Mouse (Mus musculus): ENCODE results near the gene Dhcr7.

The Dhcr7 gene

GRCm38 (mm10) chr7:143822375-143823265, at the start of gene Dhcr7, which contains the start of gene Nadsyn1:
Gene Dhcr7, plus strand, starts transcription at chr7:143823145.
Gene Nadsyn1, minus strand, starts transcription at chr7:143822849.
- DNase-seq (ENCODE audit: low spot score in 2 of 2), result peak; percentile 99 to 100

GRCm38 (mm10) chr7:143776137-143776536, 46.8 kb upstream of the Dhcr7 start:
- no peak for DNase-seq (ENCODE audit: low spot score in 2 of 2)

GRCm38 (mm10) chr7:143777375-143777774, 45.6 kb upstream of the Dhcr7 start:
- DNase-seq (ENCODE audit: low spot score in 2 of 2), result no peak

- no peak for DNase-seq (ENCODE audit: low spot score in 2 of 2)
These were observed 39.5 kb upstream of the Dhcr7 start for GRCm38 (mm10) chr7:143783378-143783995.

GRCm38 (mm10) chr7:143783996-143784829, 38.7 kb upstream of the Dhcr7 start, which contains the start of gene Mrgpre:
Gene Mrgpre, minus strand, starts transcription at chr7:143784500.
- DNase-seq (ENCODE audit: low spot score in 2 of 2), result peak; percentile 77 to 86

GRCm38 (mm10) chr7:143792336-143792985, 30.5 kb upstream of the Dhcr7 start:
- DNase-seq (ENCODE audit: low spot score in 2 of 2), result no peak

GRCm38 (mm10) chr7:143793121-143793520, 29.8 kb upstream of the Dhcr7 start:
- DNase-seq (ENCODE audit: low spot score in 2 of 2), result peak in 1 of 2 experiments; percentile 39

GRCm38 (mm10) chr7:143798783-143799182, 24.2 kb upstream of the Dhcr7 start:
- no peak for DNase-seq (ENCODE audit: low spot score in 2 of 2)

- no peak for DNase-seq (ENCODE audit: low spot score in 2 of 2)
These were observed 22.2 kb upstream of the Dhcr7 start for GRCm38 (mm10) chr7:143800770-143801169.

GRCm38 (mm10) chr7:143801195-143802065, 21.5 kb upstream of the Dhcr7 start:
- DNase-seq (ENCODE audit: low spot score in 2 of 2), result no peak

GRCm38 (mm10) chr7:143805199-143805624, 17.7 kb upstream of the Dhcr7 start:
- DNase-seq (ENCODE audit: low spot score in 2 of 2), result peak; percentile 57 to 60

GRCm38 (mm10) chr7:143808909-143809308, 14.0 kb upstream of the Dhcr7 start:
- no peak for DNase-seq (ENCODE audit: low spot score in 2 of 2)

GRCm38 (mm10) chr7:143819201-143819600, 3.7 kb upstream of the Dhcr7 start:
- no peak for DNase-seq (ENCODE audit: low spot score in 2 of 2)

- no peak for DNase-seq (ENCODE audit: low spot score in 2 of 2)
These were observed 1.7 kb upstream of the Dhcr7 start for GRCm38 (mm10) chr7:143821241-143821640.

GRCm38 (mm10) chr7:143823266-143823605, 291 bp downstream of the Dhcr7 start:
- DNase-seq (ENCODE audit: low spot score in 2 of 2), result no peak

- no peak for DNase-seq (ENCODE audit: low spot score in 2 of 2)
These were observed 4.0 kb downstream of the Dhcr7 start for GRCm38 (mm10) chr7:143826985-143827384.

GRCm38 (mm10) chr7:143829504-143830331, 6.8 kb downstream of the Dhcr7 start:
- peak; percentile 98 to 99 for DNase-seq (ENCODE audit: low spot score in 2 of 2)

GRCm38 (mm10) chr7:143830399-143830798, 7.5 kb downstream of the Dhcr7 start:
- DNase-seq (ENCODE audit: low spot score in 2 of 2), result no peak

GRCm38 (mm10) chr7:143832196-143832595, 9.3 kb downstream of the Dhcr7 start:
- no peak for DNase-seq (ENCODE audit: low spot score in 2 of 2)

GRCm38 (mm10) chr7:143832611-143833010, 9.7 kb downstream of the Dhcr7 start:
- DNase-seq (ENCODE audit: low spot score in 2 of 2), result no peak

Measured in right cerebral cortex, postnatal 10 days (tissue).